Mouse (Mus musculus): ENCODE measurements around the gene Gm4846.
"Not testable (repeated sequence)": the region's sequence is repeated elsewhere in the genome, so short reads cannot be mapped to it uniquely, and the experiment has no call there.

The Gm4846 gene

GRCm38 (mm10) chr1:166497488-166497887 lies at the start of gene Gm4846:
TSS of gene Gm4846 (minus strand) at chr1:166497588.
- DNase-seq (ENCODE audit: low spot score in 2 of 2), result not testable (repeated sequence)

- not testable (repeated sequence) for DNase-seq (ENCODE audit: low spot score in 2 of 2)
These were observed 34.1 kb upstream of the Gm4846 start for GRCm38 (mm10) chr1:166531521-166531920.

DNA sequence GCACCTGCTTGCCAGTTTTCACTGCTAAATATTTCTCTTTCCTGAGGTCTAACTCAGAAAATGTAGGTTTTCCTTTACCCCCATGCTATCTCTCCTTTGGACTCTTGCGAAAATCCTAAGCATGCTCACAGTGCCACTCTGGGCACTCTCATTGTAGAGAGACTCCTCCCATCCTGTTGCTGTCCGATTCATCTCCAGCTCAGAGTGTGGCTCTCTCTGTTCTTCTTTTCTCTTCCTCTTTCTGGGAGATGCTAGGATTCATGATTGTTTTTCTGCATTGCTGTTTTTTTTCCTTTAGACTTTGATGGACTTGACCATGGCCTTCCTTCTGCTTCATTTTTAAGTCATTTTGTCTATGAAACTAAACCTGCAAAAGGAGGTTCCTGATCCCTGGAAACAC lies 27.3 kb upstream of the Gm4846 start:
- DNase-seq (ENCODE audit: low spot score in 2 of 2), result not testable (repeated sequence)

DNA sequence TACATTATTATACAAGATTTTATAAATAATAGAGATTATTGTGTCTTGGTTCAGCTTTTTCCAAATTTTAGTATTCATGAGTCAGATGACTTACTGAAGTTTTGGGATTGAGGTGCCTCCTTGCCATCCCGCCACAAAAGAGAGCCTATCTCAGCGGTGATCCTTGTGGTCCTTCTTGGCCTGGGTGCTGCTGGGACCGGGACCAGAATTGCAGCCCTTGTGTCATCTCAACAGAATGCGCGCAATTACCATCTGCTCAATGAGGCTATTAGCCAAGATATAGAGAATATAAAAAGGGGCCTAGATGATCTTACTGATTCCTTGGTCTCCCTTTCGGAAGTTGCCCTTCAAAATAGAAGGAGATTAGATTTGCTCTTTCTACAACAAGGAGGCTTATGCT lies 22.2 kb upstream of the Gm4846 start:
- not testable (repeated sequence) for DNase-seq (ENCODE audit: low spot score in 2 of 2)

- no peak for DNase-seq (ENCODE audit: low spot score in 2 of 2)
These were observed 19.2 kb upstream of the Gm4846 start for GRCm38 (mm10) chr1:166516556-166516955.

DNA sequence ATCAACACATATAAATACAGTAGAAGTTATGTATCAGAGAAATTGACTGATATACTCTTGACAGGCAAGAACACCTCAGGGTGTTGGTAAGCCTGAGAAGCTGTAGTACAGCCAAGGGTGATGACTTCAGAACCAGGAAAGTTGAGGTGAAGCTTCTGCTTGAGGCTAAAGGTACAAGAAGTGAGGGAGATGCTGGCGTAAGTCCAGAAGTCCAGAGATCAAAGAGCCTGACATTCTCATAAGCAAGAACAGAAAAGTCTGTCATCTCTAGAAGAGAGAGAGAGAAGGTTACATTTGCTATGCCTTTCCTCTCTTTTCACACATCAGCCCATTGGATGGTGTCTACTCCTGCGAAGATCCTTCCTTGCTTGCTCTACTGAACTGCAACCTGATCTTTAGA lies 6.8 kb upstream of the Gm4846 start:
- DNase-seq (ENCODE audit: low spot score in 2 of 2), result not testable (repeated sequence)

DNA sequence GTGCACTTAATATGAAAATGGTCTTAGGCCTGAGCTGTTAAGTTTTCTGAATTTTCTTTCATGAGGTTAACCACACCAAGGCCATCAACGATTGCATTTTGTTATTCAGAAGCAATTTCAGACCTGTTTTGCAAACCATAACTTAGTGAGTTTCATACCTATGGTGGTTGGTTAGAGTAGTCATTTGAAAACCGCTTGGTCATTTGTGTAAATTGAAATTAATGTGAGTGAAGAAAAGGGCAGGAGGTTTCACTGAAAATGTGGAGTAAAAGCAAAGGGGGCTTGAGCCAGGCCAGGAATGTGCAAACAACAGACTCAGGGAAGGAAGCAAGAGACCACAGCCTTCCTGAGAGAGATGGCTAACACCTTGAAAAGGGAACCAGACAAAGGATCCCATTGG lies 17.9 kb downstream of the Gm4846 start:
- no peak for DNase-seq (ENCODE audit: low spot score in 2 of 2)

GRCm38 (mm10) chr1:166467172-166467571 lies 30.2 kb downstream of the Gm4846 start:
- no peak for DNase-seq (ENCODE audit: low spot score in 2 of 2)

DNA sequence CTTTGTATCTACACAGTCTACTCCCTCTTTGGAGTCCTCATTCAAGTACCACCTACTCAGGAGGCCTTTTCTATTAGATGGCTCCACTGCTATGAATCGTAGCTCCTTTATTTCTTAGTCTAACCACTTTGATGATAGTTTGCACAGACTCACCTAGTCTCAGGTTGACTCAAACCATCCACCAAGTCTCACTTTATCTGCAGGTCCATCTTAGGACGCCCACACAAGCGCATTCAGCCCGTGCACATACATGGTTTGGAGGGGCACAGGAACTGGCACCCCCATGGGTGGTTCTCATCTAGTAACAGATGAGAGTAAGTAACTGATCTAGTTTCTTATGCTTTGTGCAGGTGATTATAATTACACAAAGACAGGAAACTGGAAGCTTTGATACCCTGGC lies 34.8 kb downstream of the Gm4846 start:
- no peak for DNase-seq (ENCODE audit: low spot score in 2 of 2)

DNA sequence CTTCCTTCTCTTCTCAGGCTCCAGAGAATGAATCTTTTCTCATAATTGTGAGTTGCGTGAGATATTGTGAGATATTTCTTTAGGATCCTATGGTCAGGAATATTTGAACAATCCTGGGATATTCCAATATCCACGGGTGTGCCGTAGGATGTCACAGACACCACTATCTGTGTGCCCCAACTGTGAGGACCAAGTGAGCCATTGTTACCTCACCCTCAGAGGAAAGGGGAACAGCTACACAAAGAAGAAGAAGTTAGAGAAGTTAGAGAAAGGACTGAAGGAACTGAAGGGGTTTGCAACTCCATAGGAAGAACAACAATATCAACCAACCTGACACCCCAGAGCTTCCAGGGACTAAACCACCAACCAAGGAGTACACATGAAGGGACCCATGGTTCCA lies 55.4 kb downstream of the Gm4846 start:
- DNase-seq (ENCODE audit: low spot score in 2 of 2), result no peak

- no peak for DNase-seq (ENCODE audit: low spot score in 2 of 2)
These were observed 58.0 kb downstream of the Gm4846 start for GRCm38 (mm10) chr1:166439426-166439825.
